In the genomic region with DNA sequence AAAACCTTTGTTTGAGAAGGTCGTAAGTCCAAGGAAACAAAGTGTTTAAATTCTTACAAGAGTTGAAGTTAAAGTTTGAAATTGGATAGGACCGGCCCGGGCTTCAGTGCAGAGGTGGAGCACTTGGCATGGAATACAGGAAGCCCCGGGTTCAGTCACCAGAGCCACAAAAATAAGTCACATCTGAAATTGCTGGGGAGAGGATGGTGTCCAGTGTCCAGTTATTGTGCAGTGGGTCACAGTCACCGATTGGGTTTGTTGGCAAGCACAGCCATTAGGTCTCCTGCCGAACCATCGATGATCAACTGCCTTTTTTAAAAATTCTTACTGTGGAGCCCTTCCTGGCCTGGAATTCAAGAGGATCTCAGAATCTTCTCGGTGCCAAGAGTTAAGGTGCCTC, we compare ENCODE assay signal across 9 mouse cellular contexts. TPM values are rescaled to one million over a fixed set of nuclear protein-coding genes. Genes with fewer than 3 reads are reported as not detected.
DNase-seq lines count a peak whose midpoint lies in the region; ATAC-seq and TF ChIP-seq lines count a peak whose summit lies in the region.
"Had no signal": no experiment of that assay in that cellular context is flagged by ENCODE, and none has a peak within 500 bp of the region (broad histone marks: within the 10 kb centered on the region; RNA-seq: fewer than 3 reads in every experiment).

No protein-coding gene starts in this region.

- peak overlapping the region; percentile 0; the same call in 1 of the 2 replicates for H3K27ac ChIP-seq in heart, adult 2 months
- H3K27ac ChIP-seq in hindbrain, embryonic 14.5 days = no peak overlapping the region
- peak overlapping the region; percentile 65 for H3K27ac ChIP-seq in macrophage

- H3K4me2 ChIP-seq in hindbrain, embryonic 14.5 days (replicated peaks) = peak overlapping the region; percentile 91

- H3K79me2 ChIP-seq in heart, adult 2 months (replicated peaks; ENCODE audit: control insufficient read depth, insufficient read depth, low read length) = peaks cover 11% of the 10 kb centered on the region
- peaks cover 60% of the 10 kb centered on the region for H3K79me2 ChIP-seq in macrophage (ENCODE audit: inconsistent target)

- no peak for TF ChIP-seq EP300 in heart, adult 2 months (IDR thresholded peaks at IDR 0.05; ENCODE audit: insufficient read depth, low read depth, low read length)

- no peak for TF ChIP-seq CTCF in heart, adult 2 months (IDR thresholded peaks at IDR 0.05)

- H3K27me3 ChIP-seq in heart, adult 2 months (ENCODE audit: control insufficient read depth, insufficient read depth, low read length) = no peaks in the 10 kb centered on the region
- H3K27me3 ChIP-seq in hindbrain, embryonic 14.5 days (ENCODE audit: control insufficient read depth, insufficient read depth, low read length) = no peaks in the 10 kb centered on the region
- H3K27me3 ChIP-seq: Patski had no signal

- no peak for TF ChIP-seq POLR2A in heart, adult 2 months (IDR thresholded peaks at IDR 0.05; ENCODE audit: insufficient read depth, low read depth, low read length)

- H3K4me3 ChIP-seq in heart, adult 2 months = peak overlapping the region; percentile 91
- H3K4me3 ChIP-seq in hindbrain, embryonic 14.5 days (replicated peaks; ENCODE audit: low read length) = peak overlapping the region; percentile 86
- H3K4me3 ChIP-seq in macrophage (ENCODE audit: inconsistent target) = peak overlapping the region; percentile 97

- WGBS in heart, adult 2 months = 4% methylated on average over 8 of the region's 8 CpGs
- WGBS in hindbrain, embryonic 14.5 days = 65% methylated on average over 8 of the region's 8 CpGs
- 15% methylated on average over 8 of the region's 8 CpGs for WGBS in macrophage (ENCODE audit: missing documents)

- DNase-seq in heart, adult 2 months = no peak
- no peak for DNase-seq in heart, adult 8-10 months (ENCODE audit: low spot score)
- DNase-seq in Muller cell, postnatal 12 days (ENCODE audit: inconsistent ontology term) = peak; percentile 21
- DNase-seq in hindbrain, embryonic 14.5 days (ENCODE audit: low spot score) = no peak
- DNase-seq in frontal cortex, adult 2 months (ENCODE audit: extremely low spot score in 1 of 2, low spot score in 1 of 2) = no peak
- no peak for DNase-seq in thymus, postnatal 10 days (ENCODE audit: low spot score in 2 of 2)

- H3K9ac ChIP-seq in heart, adult 2 months (ENCODE audit: low read depth, low read length) = no peak overlapping the region
- peak overlapping the region; percentile 88 for H3K9ac ChIP-seq in hindbrain, embryonic 14.5 days

- no peak for ATAC-seq in hindbrain, embryonic 14.5 days (ENCODE audit: low FRiP score)
- no peak for ATAC-seq in inflammation-experienced regulatory T-cells, adult 6 months
- ATAC-seq: Patski had no signal

- no peaks in the 10 kb centered on the region for H3K9me3 ChIP-seq in hindbrain, embryonic 14.5 days (ENCODE audit: control insufficient read depth, low read length)

- peaks cover 20% of the 10 kb centered on the region for H3K36me3 ChIP-seq in heart, adult 2 months (ENCODE audit: control insufficient read depth, insufficient read depth, low read length)
- 0 out of 2 replicates have a peak, but pooled peaks cover 6% of the 10 kb centered on the region for H3K36me3 ChIP-seq in hindbrain, embryonic 14.5 days (replicated peaks; ENCODE audit: control insufficient read depth, insufficient read depth)
- no peaks in the 10 kb centered on the region for H3K36me3 ChIP-seq in macrophage (ENCODE audit: inconsistent target)

- intact Hi-C loops in heart, adult 2 months (cut with DNase I) = no loop called here

- H3K4me1 ChIP-seq in heart, adult 2 months (ENCODE audit: control insufficient read depth, insufficient read depth, low read length) = peaks cover 15% of the 10 kb centered on the region
- peaks cover 27% of the 10 kb centered on the region for H3K4me1 ChIP-seq in hindbrain, embryonic 14.5 days (replicated peaks; ENCODE audit: control insufficient read depth, insufficient read depth, low read length)

RNA-seq across cellular contexts. Expression of gene G3bp1, which starts 1.3 kb away (rescaled TPM):
- total RNA-seq in heart, adult 2 months (2021) = 10 to 100 TPM; 40.0 to 41.3 TPM
- 22.0 and 31.6 TPM in 2 replicates for polyA plus RNA-seq in heart, adult 2 months (2012; rRNA removed)
- 10 to 100 TPM; 39.4 to 45.2 (median 42.4) TPM for total RNA-seq in heart, adult 8-10 months (2022)
- polyA plus RNA-seq in hindbrain, embryonic 14.5 days (2014; fragmentation: Nextera tagmentation; extraction: Ambion mirVana) = 99.5 and 102 TPM in 2 replicates
- total RNA-seq in macrophage (2018; cell fraction: chromatin; rRNA removed) = 100 to 1,000 TPM in 2 of 26 experiments, 10 to 100 TPM in 24; 31.8 to 133 (median 56.7) TPM
- 10 to 100 TPM; 29.4 to 56.8 (median 36.2) TPM for total RNA-seq in macrophage (2018; cell fraction: cytosol; rRNA removed)
- 10 to 100 TPM; 39.4 to 90.9 (median 47.2) TPM for total RNA-seq in macrophage (2018; cell fraction: nucleus; rRNA removed)
- polyA plus RNA-seq in macrophage (2018) = 20.9 to 52.8 TPM (median 25.9 TPM) in 3 replicates
- 26.7 and 28.1 TPM in 2 replicates for polyA plus RNA-seq in frontal cortex, adult 2 months (2012; rRNA removed)
- 10 to 100 TPM; 63.4 to 72.4 (median 65.1) TPM for polyA plus RNA-seq in inflammation-experienced regulatory T-cells, adult 6 months (2017; shearing (Covaris generic))

RNA-seq across cellular contexts. Expression of gene Atox1, which starts 9.7 kb away (rescaled TPM):
- 100 to 1,000 TPM in 1 of 2 experiments, 10 to 100 TPM in 1; 98.6 to 112 TPM for total RNA-seq in heart, adult 2 months (2021)
- 155 and 204 TPM in 2 replicates for polyA plus RNA-seq in heart, adult 2 months (2012; rRNA removed)
- 100 to 1,000 TPM in 3 of 4 experiments, 10 to 100 TPM in 1; 94.6 to 115 (median 104) TPM for total RNA-seq in heart, adult 8-10 months (2022)
- 259 and 340 TPM in 2 replicates for polyA plus RNA-seq in hindbrain, embryonic 14.5 days (2014; fragmentation: Nextera tagmentation; extraction: Ambion mirVana)
- 10 to 100 TPM in 8 of 26 experiments, 1 to 10 TPM in 18; 5.3 to 36.2 (median 8.4) TPM for total RNA-seq in macrophage (2018; cell fraction: chromatin; rRNA removed)
- 100 to 1,000 TPM; 179 to 407 (median 276) TPM for total RNA-seq in macrophage (2018; cell fraction: cytosol; rRNA removed)
- total RNA-seq in macrophage (2018; cell fraction: nucleus; rRNA removed) = 10 to 100 TPM; 14.4 to 48.4 (median 29.2) TPM
- polyA plus RNA-seq in macrophage (2018) = 117 to 443 TPM (median 360 TPM) in 3 replicates
- polyA plus RNA-seq in frontal cortex, adult 2 months (2012; rRNA removed) = 205 and 218 TPM in 2 replicates
- 100 to 1,000 TPM; 193 to 267 (median 197) TPM for polyA plus RNA-seq in inflammation-experienced regulatory T-cells, adult 6 months (2017; shearing (Covaris generic))

RNA-seq across cellular contexts. Expression of gene Sparc, which starts 47.8 kb away (rescaled TPM):
- total RNA-seq in heart, adult 2 months (2021) = 100 to 1,000 TPM; 320 to 420 TPM
- 666 and 876 TPM in 2 replicates for polyA plus RNA-seq in heart, adult 2 months (2012; rRNA removed)
- total RNA-seq in heart, adult 8-10 months (2022) = 100 to 1,000 TPM; 202 to 357 (median 299) TPM
- 532 and 583 TPM in 2 replicates for polyA plus RNA-seq in hindbrain, embryonic 14.5 days (2014; fragmentation: Nextera tagmentation; extraction: Ambion mirVana)
- total RNA-seq in macrophage (2018; cell fraction: chromatin; rRNA removed) = 100 to 1,000 TPM in 1 of 26 experiments, 1 to 10 TPM in 17, under 1 TPM in 4, not detected in 4; 0.69 to 408 (median 1.5) TPM
- total RNA-seq in macrophage (2018; cell fraction: cytosol; rRNA removed) = under 1 TPM in 22 of 26 experiments, not detected in 4; 0.06 to 0.54 (median 0.23) TPM
- 10 to 100 TPM in 1 of 26 experiments, 1 to 10 TPM in 2, under 1 TPM in 9, not detected in 14; 0.28 to 57.5 (median 0.50) TPM for total RNA-seq in macrophage (2018; cell fraction: nucleus; rRNA removed)
- polyA plus RNA-seq in macrophage (2018) = 0.30 to 1.5 TPM (median 0.63 TPM) in 3 replicates
- 433 and 435 TPM in 2 replicates for polyA plus RNA-seq in frontal cortex, adult 2 months (2012; rRNA removed)
- not detected for polyA plus RNA-seq in inflammation-experienced regulatory T-cells, adult 6 months (2017; shearing (Covaris generic))

Comparison
In these comparisons a context has a peak if more than half of its experiments do, and no peak if none do; other contexts are left out.
1. RNA of gene Sparc, which starts 47.8 kb away (polyA plus RNA-seq): 666 to 876 TPM in heart, adult 2 months, 532 to 583 TPM in hindbrain, embryonic 14.5 days and 433 to 435 TPM in frontal cortex, adult 2 months; 0.30 to 1.5 TPM in macrophage and not detected in inflammation-experienced regulatory T-cells, adult 6 months; every median in the first group is over 100 times any median in the second.
2. Peak in every context shown above with its lines, with median percentiles within 50 percentile points of each other: H3K4me3 ChIP-seq.